Mouse (Mus musculus) Patski (cell line): ENCODE measurements at regions not wholly inside any gene's neighbourhood (a gene's known extent, or its start where the extent isn't known, plus 50 kb on each side); places are given as distances from the start of the nearest gene placed in this dataset.

Experiments
- ATAC-seq: fragments of 100-300 bp; one replicate; pipeline ENCODE4 v1.8.0; 2021
- CTCF ChIA-PET: fragments of 350-600 bp; sonication (Branson Sonifier 250); formaldehyde crosslinking; loops from one replicate; lab custom pipeline; 2022; ENCODE audit warnings: inconsistent platforms; lab: Charles Lee
- POLR2A ChIA-PET: fragments of 350-600 bp; sonication (Branson Sonifier 250); formaldehyde crosslinking; loops from one replicate; lab custom pipeline; 2022; ENCODE audit warnings: antibody characterized with exemption, inconsistent platforms; lab: Charles Lee
- DNase-seq: peaks from one replicate; pipeline ENCODE4 v3.0.0-alpha.2; 2011; ENCODE audit warnings: low read depth, low spot score
- H3K27me3 ChIP-seq: fragments of 371-371 bp; one replicate; pipeline ENCODE4 v1.5.1; 2021
- CTCF ChIP-seq: fragments of 100-300 bp; IDR thresholded peaks from one replicate; pipeline ENCODE4 v1.5.1; 2021
- in situ Hi-C: fragments of 300-500 bp; cut with MboI; formaldehyde crosslinking; loops from 3 replicates; pipeline ENCODE4 v1.11.1; 2018; ENCODE audit warnings: low pct_unique_long_range_greater_than_20kb, mixed read lengths

DNA sequence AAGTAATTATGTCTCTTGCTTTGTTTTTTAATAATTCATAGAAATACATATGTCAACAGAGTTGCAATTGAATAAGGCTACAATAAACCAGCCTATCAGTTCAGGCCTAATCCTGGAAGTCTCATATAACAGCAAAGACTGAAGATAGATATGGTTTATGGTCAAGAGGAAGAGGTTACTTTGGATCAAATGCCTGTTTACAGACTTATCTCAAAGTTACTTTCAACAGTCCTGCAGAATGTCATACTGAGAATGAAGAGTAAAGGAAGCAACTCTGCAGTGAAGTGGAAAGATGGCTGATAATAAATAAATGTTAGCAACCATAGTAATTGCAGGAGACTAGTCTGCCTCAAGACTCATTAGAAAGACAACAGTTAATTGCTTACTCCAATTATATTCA lies 684.8 kb upstream of the Vstm2a start:
- no peak for TF ChIP-seq CTCF
- no peaks in the 10 kb centered on the region for H3K27me3 ChIP-seq
- DNase-seq (no peak), ATAC-seq (no peak)
- CTCF ChIA-PET, result no interaction called here
- in situ Hi-C loops, result no loop called here
- POLR2A ChIA-PET, result no interaction called here

DNA sequence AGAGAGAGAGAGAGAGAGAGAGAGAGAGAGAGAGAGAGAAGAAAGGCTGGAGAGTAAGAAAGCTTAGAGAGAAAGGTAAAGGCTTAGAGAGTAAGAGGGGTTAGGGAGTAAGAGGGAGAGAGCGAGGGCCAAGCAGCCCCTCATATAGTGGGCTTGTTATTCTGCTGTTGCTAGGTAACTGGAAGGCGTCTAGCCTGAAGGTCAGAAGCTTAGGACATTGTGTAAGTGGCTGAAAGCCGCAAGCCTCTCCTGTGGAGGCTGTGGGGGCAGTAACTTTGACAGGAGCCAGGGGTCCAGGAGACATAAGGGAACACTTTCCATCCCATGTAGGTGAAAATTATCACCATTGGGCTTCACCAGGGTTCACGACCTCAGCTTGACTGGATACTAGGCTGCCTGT lies 637.6 kb upstream of the Vstm2a start:
- H3K27me3 ChIP-seq, result no peaks in the 10 kb centered on the region
- in situ Hi-C loops, result no loop called here
- ATAC-seq, result no peak
- TF ChIP-seq CTCF, result no peak
- POLR2A ChIA-PET, result no interaction called here
- DNase-seq, result no peak
- CTCF ChIA-PET, result no interaction called here

DNA sequence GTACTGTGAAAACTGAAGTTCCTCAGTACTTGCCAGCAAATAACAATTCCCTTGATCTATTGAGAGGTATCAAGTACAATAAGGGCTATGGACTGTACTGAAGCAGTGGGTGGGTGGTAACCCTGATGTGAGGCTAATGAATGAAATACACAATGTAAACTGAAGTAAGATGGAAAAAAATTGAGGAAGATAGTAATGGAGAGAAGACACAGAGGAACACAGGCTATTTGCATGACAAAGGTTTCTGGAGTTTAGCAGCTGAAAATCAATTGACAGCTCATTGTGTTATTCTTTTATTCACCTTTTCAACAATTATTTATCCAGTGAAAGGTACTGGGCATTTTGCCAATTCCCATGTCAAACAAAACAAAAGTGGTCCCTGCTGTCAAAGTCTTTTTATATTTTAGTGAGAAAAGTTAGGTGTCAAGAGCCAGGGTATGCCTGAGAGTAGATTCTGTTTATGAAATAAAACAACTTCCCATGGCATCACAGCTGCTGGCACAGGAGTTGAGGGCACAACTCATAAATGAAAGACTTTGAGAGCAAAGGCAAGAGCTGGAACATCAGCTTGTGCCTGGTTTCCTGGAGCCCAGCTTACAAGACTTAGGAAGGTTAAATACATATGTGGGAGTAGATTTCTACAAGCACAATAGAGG lies 608.4 kb upstream of the Vstm2a start:
- TF ChIP-seq CTCF, result no peak
- DNase-seq (no peak), ATAC-seq (no peak)
- in situ Hi-C loops, result no loop called here
- no peaks in the 10 kb centered on the region for H3K27me3 ChIP-seq
- CTCF ChIA-PET, result no interaction called here
- POLR2A ChIA-PET, result no interaction called here

DNA sequence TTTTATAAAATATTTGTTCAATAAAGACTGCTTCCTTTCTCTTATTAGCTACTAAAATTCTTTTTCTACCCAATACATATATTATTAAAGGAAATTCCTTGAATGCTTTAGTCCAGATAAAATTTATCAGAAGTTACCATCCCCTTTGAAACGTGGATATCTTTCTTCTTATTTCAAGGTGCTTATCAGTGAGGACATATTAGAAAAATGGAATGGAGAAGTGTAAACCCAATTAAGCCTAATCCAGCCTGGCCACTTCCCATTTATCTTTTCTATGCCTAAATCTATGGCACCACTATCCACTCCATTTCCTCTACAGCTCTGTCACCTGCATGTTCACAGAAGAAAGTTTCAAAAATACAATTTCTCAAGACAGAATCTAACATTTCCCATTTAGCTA lies 568.5 kb upstream of the Vstm2a start:
- DNase-seq, result no peak
- no peak for ATAC-seq
- no peaks in the 10 kb centered on the region for H3K27me3 ChIP-seq
- in situ Hi-C loops, result no loop called here
- POLR2A ChIA-PET, result no interaction called here
- CTCF ChIA-PET, result no interaction called here
- no peak for TF ChIP-seq CTCF

DNA sequence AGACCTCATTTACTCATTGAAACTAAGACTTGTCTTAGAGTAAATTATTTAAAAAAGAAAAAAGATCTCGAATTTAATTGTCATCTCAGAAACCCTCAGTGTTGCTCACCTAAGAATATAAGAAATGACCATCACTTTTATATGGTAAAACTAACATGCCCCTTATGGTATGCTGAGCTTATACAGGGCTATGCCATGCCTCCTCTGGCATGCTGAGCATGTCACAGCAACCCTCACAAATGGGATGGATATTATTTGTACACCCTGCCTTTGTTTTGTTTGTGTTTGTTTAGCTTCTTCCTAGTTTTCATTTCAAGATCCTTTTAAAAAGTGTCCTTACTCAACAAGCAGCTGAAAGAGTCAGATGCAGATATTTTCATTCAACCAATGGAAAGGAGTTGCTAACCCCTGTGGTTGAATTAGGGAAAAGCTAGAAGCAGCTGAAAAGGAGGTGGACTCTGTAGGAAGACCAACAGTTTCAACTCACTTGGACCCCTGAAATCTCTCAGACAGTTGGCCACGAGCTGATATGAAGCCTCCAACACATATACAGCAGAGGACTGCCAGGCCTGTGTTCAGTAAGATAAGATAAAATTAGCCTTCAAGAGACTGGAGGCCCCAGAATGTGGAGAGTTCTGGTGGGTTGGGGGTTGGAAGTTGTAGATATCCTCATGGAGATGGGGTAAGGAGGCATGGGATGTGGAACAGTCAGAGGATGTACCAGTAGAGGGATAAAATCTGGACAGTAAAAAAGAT lies 559.3 kb upstream of the Vstm2a start:
- no peaks in the 10 kb centered on the region for H3K27me3 ChIP-seq
- in situ Hi-C loops, result no loop called here
- ATAC-seq (no peak), DNase-seq (no peak)
- ChIA-PET POLR2A (no interaction called here), CTCF (no interaction called here)
- TF ChIP-seq CTCF, result no peak

DNA sequence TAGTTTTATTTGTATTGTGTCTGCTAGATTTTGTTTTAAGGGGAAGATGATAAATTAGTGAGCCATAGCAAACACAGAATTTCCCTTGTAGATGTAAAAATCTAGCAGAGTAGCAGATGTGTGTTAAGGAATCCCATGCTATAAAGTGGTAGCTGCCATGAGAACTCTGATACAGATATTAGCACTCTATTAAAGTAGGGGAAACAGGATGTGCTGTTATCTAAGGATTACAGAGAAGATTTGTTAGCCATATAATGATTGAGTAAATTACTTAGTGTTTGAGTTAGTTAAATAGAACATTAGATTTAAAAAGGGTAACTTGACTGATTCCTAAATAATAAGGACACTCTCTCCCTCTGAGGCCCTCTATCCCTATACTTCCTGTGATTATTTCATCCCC lies 541.5 kb upstream of the Vstm2a start:
- CTCF ChIA-PET, result no interaction called here
- H3K27me3 ChIP-seq, result no peaks in the 10 kb centered on the region
- ATAC-seq (no peak), DNase-seq (no peak)
- in situ Hi-C loops, result no loop called here
- TF ChIP-seq CTCF, result no peak
- POLR2A ChIA-PET, result no interaction called here

DNA sequence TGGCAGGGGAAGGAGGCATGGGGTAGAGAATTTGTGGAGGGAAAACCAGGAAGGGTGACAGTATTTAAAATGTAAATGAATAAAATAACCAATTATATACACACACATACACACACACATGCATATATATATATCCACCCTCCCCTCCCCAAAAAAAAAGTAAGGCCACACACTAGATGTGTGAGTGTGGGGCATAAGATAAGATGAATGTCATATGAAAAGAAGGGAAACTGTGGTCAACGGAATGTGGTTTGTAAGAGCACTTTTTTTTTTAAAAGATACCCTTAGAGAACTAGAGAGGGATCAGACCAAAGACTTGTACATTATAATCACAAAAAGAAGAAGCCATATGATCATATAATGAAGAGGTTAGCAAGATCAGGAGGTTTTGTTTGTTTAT lies 540.0 kb upstream of the Vstm2a start:
- DNase-seq (no peak), ATAC-seq (no peak)
- CTCF ChIA-PET, result no interaction called here
- no peak for TF ChIP-seq CTCF
- in situ Hi-C loops, result no loop called here
- POLR2A ChIA-PET, result no interaction called here
- H3K27me3 ChIP-seq, result no peaks in the 10 kb centered on the region

DNA sequence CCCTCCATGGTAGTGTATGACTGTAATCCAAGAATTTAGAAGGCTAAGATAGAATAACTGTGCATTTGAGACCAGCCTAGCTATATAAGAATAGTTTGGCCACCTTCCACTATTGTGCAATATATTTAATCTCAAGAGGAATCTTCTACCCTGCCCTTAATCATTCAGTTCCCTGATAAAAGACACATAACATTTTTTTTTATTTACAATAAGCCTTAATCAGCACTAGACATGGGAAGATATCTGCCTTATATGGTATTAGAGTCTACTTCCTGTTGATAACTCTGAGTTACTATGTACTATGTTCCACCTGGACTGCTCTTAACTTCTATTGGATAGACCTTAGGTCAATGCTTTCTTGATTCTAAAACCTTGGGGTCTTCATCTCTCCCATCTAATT lies 519.9 kb upstream of the Vstm2a start:
- H3K27me3 ChIP-seq, result no peaks in the 10 kb centered on the region
- in situ Hi-C loops, result no loop called here
- ATAC-seq (no peak), DNase-seq (no peak)
- CTCF ChIA-PET, result no interaction called here
- POLR2A ChIA-PET, result no interaction called here
- no peak for TF ChIP-seq CTCF

DNA sequence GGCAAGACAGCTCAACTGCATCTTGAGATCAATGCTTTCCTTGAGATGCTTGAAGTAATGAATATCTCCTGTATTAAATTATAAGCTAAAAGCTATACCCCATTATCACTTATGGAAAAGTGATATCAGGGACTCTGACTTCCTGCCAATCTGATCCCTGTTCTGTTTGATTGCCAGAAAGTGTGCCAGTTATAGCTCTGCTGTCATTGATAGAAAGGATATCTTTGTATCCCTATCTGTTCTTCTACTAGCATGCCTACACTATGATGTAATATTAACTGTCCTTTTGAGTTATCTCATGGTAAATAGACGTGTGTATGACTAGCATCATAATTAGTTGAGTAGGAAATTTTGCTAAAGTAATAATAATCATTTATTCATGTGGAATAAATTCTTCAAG lies 501.5 kb upstream of the Vstm2a start:
- ATAC-seq (no peak), DNase-seq (no peak)
- no peak for TF ChIP-seq CTCF
- POLR2A ChIA-PET, result no interaction called here
- H3K27me3 ChIP-seq, result no peaks in the 10 kb centered on the region
- in situ Hi-C loops, result no loop called here
- CTCF ChIA-PET, result no interaction called here

DNA sequence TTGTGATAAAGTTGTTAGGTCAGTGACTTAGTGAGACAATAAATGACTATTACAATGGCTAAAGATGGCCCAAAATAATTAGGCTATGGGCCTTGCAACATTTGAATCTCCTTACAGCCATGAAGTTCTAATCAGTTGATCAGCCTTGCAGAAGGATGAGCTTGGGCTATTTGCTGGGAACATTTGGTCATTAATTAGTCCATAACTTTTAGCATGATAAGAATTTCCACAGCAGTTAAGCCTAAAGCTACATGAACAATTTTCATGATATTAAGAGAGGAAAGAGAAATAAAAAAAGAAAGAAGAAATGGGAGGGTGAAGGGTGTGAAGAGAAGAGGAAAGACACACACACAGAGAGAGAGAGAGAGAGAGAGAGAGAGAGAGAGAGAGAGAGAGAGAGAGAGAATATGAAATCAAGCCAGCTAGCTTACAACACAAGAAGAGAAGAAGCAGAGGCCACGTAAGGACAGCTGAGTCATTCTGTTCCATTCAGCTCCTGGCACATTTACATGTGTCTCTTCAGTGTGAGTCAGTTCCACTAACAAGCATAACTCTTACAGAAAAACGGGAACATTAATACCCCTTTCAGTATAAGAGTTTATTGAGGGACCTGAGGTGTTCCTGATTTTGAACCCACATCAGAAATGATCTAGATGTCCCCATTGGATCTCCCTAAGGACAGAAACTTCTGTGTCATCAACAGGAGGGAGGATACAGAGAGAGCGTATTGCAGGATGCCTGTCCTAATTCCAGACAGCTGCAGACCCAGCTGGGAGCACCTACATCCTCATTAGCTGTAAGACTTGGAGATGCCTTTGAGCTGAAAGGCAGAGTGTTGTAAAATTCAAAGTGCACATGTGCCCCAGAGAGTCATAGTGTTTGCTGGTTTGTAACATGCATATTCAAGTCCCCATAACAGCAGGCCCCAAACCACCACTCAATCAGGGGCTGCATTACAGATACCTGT lies 487.6 kb upstream of the Vstm2a start:
- no peak for TF ChIP-seq CTCF

More for the DNA sequence above, 487.6 kb upstream of the Vstm2a start:
- DNase-seq, result no peak
- in situ Hi-C loops, result no loop called here
- ATAC-seq, result no peak
- no peaks in the 10 kb centered on the region for H3K27me3 ChIP-seq
- POLR2A ChIA-PET, result interaction anchor here (0.7 kb wide), 1 partner anchor 15 kb away, joined by 3 read pairs; no protein-coding TSS in a partner anchor
- CTCF ChIA-PET, result no interaction called here
